Mouse (Mus musculus) forebrain, embryonic 16.5 days (tissue): ENCODE measurements at regions not wholly inside any gene's neighbourhood (a gene's known extent, or its start where the extent isn't known, plus 50 kb on each side); places are given as distances from the start of the nearest gene placed in this dataset.

ENCODE experiments used
- ATAC-seq: fragments of 200-750 bp; cut with Nextera tagmentation; 2 replicates; pipeline ENCODE4 v1.8.0; 2017; ENCODE audit warnings: mild to moderate bottlenecking, moderate library complexity
- H3K27ac ChIP-seq: fragments of 300-500 bp; sonication (generic); 2 replicates; pipeline ENCODE4 v1.5.1; 2014; ENCODE audit warnings: low read length, control low read depth
- H3K27me3 ChIP-seq: fragments of 300-500 bp; sonication (generic); replicated peaks from 2 replicates; pipeline ENCODE4 v1.6.1; 2014; ENCODE audit warnings: low read length; ENCODE audit not compliant: control insufficient read depth, insufficient read depth
- H3K36me3 ChIP-seq: fragments of 300-500 bp; sonication (generic); 2 replicates; pipeline ENCODE4 v1.6.1; 2014; ENCODE audit not compliant: control insufficient read depth, insufficient read depth
- H3K4me1 ChIP-seq: fragments of 300-500 bp; sonication (generic); replicated peaks from 2 replicates; pipeline ENCODE4 v1.6.1; 2014; ENCODE audit warnings: low read length; ENCODE audit not compliant: control insufficient read depth, insufficient read depth
- H3K4me2 ChIP-seq: fragments of 300-500 bp; sonication (generic); 2 replicates; pipeline ENCODE4 v1.6.1; 2014; ENCODE audit warnings: mild to moderate bottlenecking, low read length, control low read depth
- H3K4me3 ChIP-seq: fragments of 300-500 bp; sonication (generic); replicated peaks from 2 replicates; pipeline ENCODE4 v1.5.1; 2014; ENCODE audit warnings: mild to moderate bottlenecking, low read length, control low read depth
- H3K9ac ChIP-seq: fragments of 300-500 bp; sonication (generic); replicated peaks from 2 replicates; pipeline ENCODE4 v1.6.1; 2014; ENCODE audit warnings: low read depth, low read length, control low read depth
- H3K9me3 ChIP-seq: fragments of 300-500 bp; sonication (generic); 2 replicates; pipeline ENCODE4 v1.6.1; 2016; ENCODE audit warnings: low read length; ENCODE audit not compliant: control insufficient read depth
- WGBS: fragments of 180-500 bp; shearing (Covaris S2); extraction: QIAGEN DNeasy Blood & Tissue Kit; methylation state at CpG from one replicate; pipeline ENCODE4 v1.1.7; 2014; 5-methylcytosine and 5-hydroxymethylcytosine counted together

- Histone ChIP-seq H3K4me2 (peak overlapping the region; percentile 47), H3K27me3 (no peaks in the 10 kb centered on the region), H3K9me3 (no peaks in the 10 kb centered on the region), H3K27ac (peak overlapping the region; percentile 54), H3K9ac (peak overlapping the region; percentile 43), H3K4me3 (peak overlapping the region; percentile 17), H3K36me3 (no peaks in the 10 kb centered on the region), H3K4me1 (peaks cover 22% of the 10 kb centered on the region)
- WGBS, result 7% methylated on average over 13 of the region's 13 CpGs
- ATAC-seq, result peak; percentile 63
These were observed 195.5 kb downstream of the Sox4 start for GRCm38 (mm10) chr13:28757846-28758522.

- no peak overlapping the region for H3K4me2 ChIP-seq
- H3K36me3 ChIP-seq, result no peaks in the 10 kb centered on the region
- no peak overlapping the region for H3K4me3 ChIP-seq
- no peaks in the 10 kb centered on the region for H3K9me3 ChIP-seq
- peaks cover 22% of the 10 kb centered on the region for H3K4me1 ChIP-seq
- H3K27me3 ChIP-seq, result no peaks in the 10 kb centered on the region
- no peak for ATAC-seq
- no peak overlapping the region; the same call in 1 of the 2 replicates for H3K9ac ChIP-seq
- peak overlapping the region; percentile 24; the same call in 1 of the 2 replicates for H3K27ac ChIP-seq
- 24% methylated on average over 11 of the region's 11 CpGs for WGBS
These were observed 196.4 kb downstream of the Sox4 start for GRCm38 (mm10) chr13:28756915-28757765.

GRCm38 (mm10) chr13:28754207-28754606 lies 199.3 kb downstream of the Sox4 start:
- Histone ChIP-seq H3K4me3 (no peak overlapping the region), H3K4me2 (no peak overlapping the region), H3K4me1 (peaks cover 22% of the 10 kb centered on the region), H3K36me3 (no peaks in the 10 kb centered on the region), H3K27me3 (no peaks in the 10 kb centered on the region), H3K27ac (no peak overlapping the region; the same call in 1 of the 2 replicates), H3K9ac (no peak overlapping the region), H3K9me3 (no peaks in the 10 kb centered on the region)
- 89% methylated on average over 5 of the region's 5 CpGs for WGBS
- no peak for ATAC-seq

- Histone ChIP-seq H3K9ac (no peak overlapping the region), H3K4me3 (no peak overlapping the region), H3K9me3 (no peaks in the 10 kb centered on the region), H3K36me3 (no peaks in the 10 kb centered on the region), H3K27ac (no peak overlapping the region), H3K4me1 (no peaks in the 10 kb centered on the region), H3K4me2 (no peak overlapping the region), H3K27me3 (no peaks in the 10 kb centered on the region)
- no peak for ATAC-seq
- 89% methylated on average over 11 of the region's 11 CpGs for WGBS
These were observed 202.4 kb downstream of the Sox4 start for GRCm38 (mm10) chr13:28750949-28751692.

- peak; percentile 41; the same call in 1 of the 2 replicates for ATAC-seq
- H3K27ac ChIP-seq, result no peak overlapping the region
- WGBS, result 41% methylated on average over 7 of the region's 7 CpGs
These were observed 213.3 kb downstream of the Sox4 start for GRCm38 (mm10) chr13:28740158-28740670.

GRCm38 (mm10) chr13:28738160-28739100 lies 215.1 kb downstream of the Sox4 start:
- WGBS, result 33% methylated on average over 8 of the region's 8 CpGs
- no peak for ATAC-seq
- Histone ChIP-seq H3K27ac (no peak overlapping the region), H3K36me3 (no peaks in the 10 kb centered on the region), H3K4me2 (no peak overlapping the region), H3K4me1 (peaks cover 5% of the 10 kb centered on the region), H3K27me3 (no peaks in the 10 kb centered on the region), H3K9me3 (no peaks in the 10 kb centered on the region), H3K4me3 (no peak overlapping the region), H3K9ac (no peak overlapping the region)

More at GRCm38 (mm10) chr13:28740158-28740670, 213.3 kb downstream of the Sox4 start:
- Histone ChIP-seq H3K4me1 (peaks cover 5% of the 10 kb centered on the region), H3K36me3 (no peaks in the 10 kb centered on the region), H3K27me3 (no peaks in the 10 kb centered on the region), H3K9ac (no peak overlapping the region), H3K4me2 (no peak overlapping the region), H3K9me3 (no peaks in the 10 kb centered on the region), H3K4me3 (no peak overlapping the region)

- Histone ChIP-seq H3K27ac (no peak overlapping the region), H3K9me3 (no peaks in the 10 kb centered on the region), H3K36me3 (no peaks in the 10 kb centered on the region), H3K27me3 (no peaks in the 10 kb centered on the region), H3K4me3 (no peak overlapping the region), H3K4me1 (no peaks in the 10 kb centered on the region; the same call in 1 of the 2 replicates), H3K4me2 (no peak overlapping the region), H3K9ac (no peak overlapping the region)
- ATAC-seq, result no peak
- WGBS, result 53% methylated on average over 1 of the region's 1 CpGs
These were observed 221.0 kb downstream of the Sox4 start for GRCm38 (mm10) chr13:28732475-28732874.

- Histone ChIP-seq H3K27ac (no peak overlapping the region), H3K4me1 (no peaks in the 10 kb centered on the region; the same call in 1 of the 2 replicates), H3K4me3 (no peak overlapping the region), H3K27me3 (no peaks in the 10 kb centered on the region), H3K4me2 (no peak overlapping the region), H3K36me3 (no peaks in the 10 kb centered on the region), H3K9ac (no peak overlapping the region), H3K9me3 (no peaks in the 10 kb centered on the region)
- 78% methylated on average over 3 of the region's 3 CpGs for WGBS
- no peak for ATAC-seq
These were observed 221.5 kb downstream of the Sox4 start for GRCm38 (mm10) chr13:28732036-28732435.
